Mouse (Mus musculus): ENCODE results near the gene Zp2. TPM values are rescaled to one million over a fixed set of nuclear protein-coding genes. Genes with fewer than 3 reads are reported as not detected.

The Zp2 gene
- total and polyA plus RNA-seq, 3 experiments = not detected

- DNase-seq (ENCODE audit: low read depth, low spot score) = no peak
- H3K9ac ChIP-seq (ENCODE audit: control insufficient read depth, low read depth, low read length, poor library complexity, severe bottlenecking) = no peak overlapping the region
- H3K27me3 ChIP-seq (ENCODE audit: control insufficient read depth in 1 of 2, insufficient read depth in 2 of 2, low read length in 2 of 2) = no peaks in the 10 kb centered on the region
- H3K36me3 ChIP-seq (ENCODE audit: control insufficient read depth in 1 of 2, insufficient read depth in 2 of 2, low read length in 2 of 2) = no peaks in the 10 kb centered on the region
- H3K4me3 ChIP-seq (ENCODE audit: control insufficient read depth in 1 of 2, insufficient read depth in 1 of 2, low read depth in 2 of 2, low read length in 2 of 2) = no peak overlapping the region
- no peaks in the 10 kb centered on the region for H3K4me1 ChIP-seq (ENCODE audit: control insufficient read depth in 1 of 2, insufficient read depth in 2 of 2, low read length in 2 of 2)
- H3K79me2 ChIP-seq (ENCODE audit: control insufficient read depth, insufficient read depth, low read length, poor library complexity) = no peaks in the 10 kb centered on the region
- no peaks in the 10 kb centered on the region for H3K9me3 ChIP-seq (replicated peaks; ENCODE audit: insufficient read depth, low read length)
- H3K27ac ChIP-seq (ENCODE audit: control insufficient read depth, low read depth, low read length) = no peak overlapping the region
- no peak for TF ChIP-seq NRF1 (IDR thresholded peaks at IDR 0.05; ENCODE audit: insufficient read depth, low read depth, low read length, poor library complexity, severe bottlenecking)
- no peak for TF ChIP-seq JUND (IDR thresholded peaks at IDR 0.05; ENCODE audit: low read depth, low read length)
- TF ChIP-seq ZNF384 (IDR thresholded peaks at IDR 0.05; ENCODE audit: low read depth, low read length) = no peak
- TF ChIP-seq GATA1 (IDR thresholded peaks at IDR 0.05; ENCODE audit: low read depth, low read length) = no peak
- TF ChIP-seq SIN3A (IDR thresholded peaks at IDR 0.05; ENCODE audit: low read length) = no peak
- TF ChIP-seq POLR2AphosphoS2 (IDR thresholded peaks at IDR 0.05; ENCODE audit: low read length) = no peak
- TF ChIP-seq USF2 (IDR thresholded peaks at IDR 0.05; ENCODE audit: borderline replicate concordance in 1 of 2, insufficient read depth in 1 of 2, low read depth in 1 of 2, low read length in 2 of 2) = no peak
- no peak for TF ChIP-seq NELFE (IDR thresholded peaks at IDR 0.05; ENCODE audit: low read depth, low read length)
- TF ChIP-seq ELF1 (IDR thresholded peaks at IDR 0.05; ENCODE audit: low read depth, low read length) = no peak
- TF ChIP-seq ZC3H11A (IDR thresholded peaks at IDR 0.05; ENCODE audit: low read depth, low read length) = no peak
- TF ChIP-seq CHD1 (IDR thresholded peaks at IDR 0.05; ENCODE audit: low read depth, low read length) = no peak
- TF ChIP-seq TAL1 (IDR thresholded peaks at IDR 0.05; ENCODE audit: low read length) = no peak
- no peak for TF ChIP-seq HCFC1 (IDR thresholded peaks at IDR 0.05; ENCODE audit: low read depth, low read length)
- no peak for TF ChIP-seq MYC (IDR thresholded peaks at IDR 0.05; ENCODE audit: low read depth, low read length)
- no peak for TF ChIP-seq MAX (IDR thresholded peaks at IDR 0.05; ENCODE audit: low read length)
- no peak for TF ChIP-seq KAT2A (conservative IDR thresholded peaks at IDR 0.05; ENCODE audit: low read depth, low read length)
- TF ChIP-seq MYB (IDR thresholded peaks at IDR 0.05; ENCODE audit: low read depth, low read length) = no peak
- no peak for TF ChIP-seq MAZ (IDR thresholded peaks at IDR 0.05; ENCODE audit: low read depth, low read length)
- no peak for TF ChIP-seq USF1 (IDR thresholded peaks at IDR 0.05; ENCODE audit: low read depth, low read length)
Observed at GRCm38 (mm10) chr7:120172188-120172700, 27.2 kb upstream of the Zp2 start.

GRCm38 (mm10) chr7:120163581-120164251 lies 18.6 kb upstream of the Zp2 start:
- no peak for DNase-seq (ENCODE audit: low read depth, low spot score)
- H3K4me1 ChIP-seq (ENCODE audit: control insufficient read depth in 1 of 2, insufficient read depth in 2 of 2, low read length in 2 of 2) = no peaks in the 10 kb centered on the region
- no peaks in the 10 kb centered on the region for H3K27me3 ChIP-seq (ENCODE audit: control insufficient read depth in 1 of 2, insufficient read depth in 2 of 2, low read length in 2 of 2)
- H3K36me3 ChIP-seq (ENCODE audit: control insufficient read depth in 1 of 2, insufficient read depth in 2 of 2, low read length in 2 of 2) = no peaks in the 10 kb centered on the region
- no peaks in the 10 kb centered on the region for H3K9me3 ChIP-seq (replicated peaks; ENCODE audit: insufficient read depth, low read length)
- no peak overlapping the region for H3K9ac ChIP-seq (ENCODE audit: control insufficient read depth, low read depth, low read length, poor library complexity, severe bottlenecking)
- H3K27ac ChIP-seq (ENCODE audit: control insufficient read depth, low read depth, low read length) = no peak overlapping the region
- H3K4me3 ChIP-seq (ENCODE audit: control insufficient read depth in 1 of 2, insufficient read depth in 1 of 2, low read depth in 2 of 2, low read length in 2 of 2) = no peak overlapping the region
- TF ChIP-seq CHD2 (IDR thresholded peaks at IDR 0.05; ENCODE audit: low read length) (no peak), RCOR1 (IDR thresholded peaks at IDR 0.05; ENCODE audit: low read depth, low read length) (no peak), MAX (IDR thresholded peaks at IDR 0.05; ENCODE audit: low read length) (no peak), E2F4 (IDR thresholded peaks at IDR 0.05; ENCODE audit: borderline replicate concordance, low read depth, low read length) (no peak), ELF1 (IDR thresholded peaks at IDR 0.05; ENCODE audit: low read depth, low read length) (no peak), TCF12 (IDR thresholded peaks at IDR 0.05; ENCODE audit: low read depth, low read length) (no peak), UBTF (IDR thresholded peaks at IDR 0.05; ENCODE audit: borderline replicate concordance, insufficient read depth, low read depth, low read length) (no peak), MEF2A (IDR thresholded peaks at IDR 0.05; ENCODE audit: extremely low read depth, insufficient replicate concordance, low read depth, low read length, poor library complexity, severe bottlenecking) (no peak), ZKSCAN1 (IDR thresholded peaks at IDR 0.05; ENCODE audit: low read depth, low read length) (no peak), TAL1 (IDR thresholded peaks at IDR 0.05; ENCODE audit: low read length) (no peak)
- no peaks in the 10 kb centered on the region for H3K79me2 ChIP-seq (ENCODE audit: control insufficient read depth, insufficient read depth, low read length, poor library complexity)

Measured in MEL (cell line).